Mouse (Mus musculus) bone marrow, adult 2 months (tissue): Measurements from ENCODE around the gene Gm5478.
"Not testable (repeated sequence)": the region's sequence is repeated elsewhere in the genome, so short reads cannot be mapped to it uniquely, and the experiment has no call there.

Source experiments
- CTCF ChIP-seq: fragments of 200-500 bp; IDR thresholded peaks from 2 replicates; pipeline ENCODE4 v1.5.1; 2011; ENCODE audit warnings: low read length, control low read depth; ENCODE audit not compliant: control insufficient read depth, insufficient read depth
- POLR2A ChIP-seq: fragments of 200-500 bp; IDR thresholded peaks from 2 replicates; pipeline ENCODE4 v1.6.1; 2011; ENCODE audit warnings: low read depth, mild to moderate bottlenecking, control low read depth, low read length, borderline replicate concordance; ENCODE audit not compliant: control insufficient read depth

DNA sequence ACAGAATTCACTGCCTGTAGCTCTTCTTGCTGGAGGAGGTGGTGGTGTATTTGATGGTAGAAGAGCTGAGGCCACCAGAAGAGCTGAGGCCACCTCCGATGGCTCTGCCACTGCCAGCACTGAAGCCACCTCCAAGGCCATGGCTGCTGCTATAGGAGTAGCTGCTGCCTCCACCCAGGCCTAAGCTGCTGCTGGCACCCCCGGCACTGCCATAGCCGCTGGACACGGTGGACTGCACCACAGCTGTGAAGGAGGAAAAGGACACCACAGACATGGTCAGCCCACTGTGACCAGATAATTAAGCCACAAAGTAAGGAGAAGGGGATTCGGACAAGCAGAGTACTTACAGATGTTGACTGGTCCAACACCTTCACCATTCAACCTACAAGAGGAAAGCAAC is 43.3 kb upstream of the Gm5478 start:
- not testable (repeated sequence) for TF ChIP-seq POLR2A, CTCF
